Mouse (Mus musculus) brain, adult 2 months (tissue): ENCODE data around the gene Clec10a.

Experiments used
- DNase-seq: peaks from one replicate; pipeline ENCODE4 v3.0.0; 2011; ENCODE audit warnings: low read depth, low spot score

The Clec10a gene

GRCm38 (mm10) chr11:70218039-70218438, 62.0 kb downstream of the Clec10a start:
- no peak for DNase-seq

GRCm38 (mm10) chr11:70218741-70219470, 62.9 kb downstream of the Clec10a start:
- DNase-seq, result no peak

GRCm38 (mm10) chr11:70219873-70220272, 63.9 kb downstream of the Clec10a start:
- DNase-seq, result no peak

GRCm38 (mm10) chr11:70220323-70220722, 64.3 kb downstream of the Clec10a start:
- peak; percentile 52 for DNase-seq
